Comparison of ENCODE assay signal across 7 mouse cellular contexts in the genomic region with DNA sequence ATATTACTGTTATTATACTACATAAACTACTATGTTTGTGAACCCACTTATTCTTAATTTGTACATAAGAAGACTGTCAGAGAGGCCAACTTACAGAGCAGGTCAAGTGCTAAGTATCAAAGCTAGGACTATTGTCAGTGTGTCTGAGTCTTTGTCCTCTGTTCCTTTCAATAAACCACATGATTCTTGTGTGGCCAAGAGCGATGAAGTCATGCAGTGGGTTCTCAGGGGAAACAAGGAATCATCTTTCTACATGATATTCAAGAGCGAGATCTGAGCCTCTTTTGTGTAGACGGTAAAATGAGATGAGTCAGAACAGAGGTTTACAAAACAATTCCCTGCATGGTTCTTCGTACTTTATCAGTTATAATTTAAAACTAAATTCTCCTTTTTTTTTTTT.
"Had no signal": no experiment of that assay in that cellular context is flagged by ENCODE, and none has a peak within 500 bp of the region (broad histone marks: within the 10 kb centered on the region; RNA-seq: fewer than 3 reads in every experiment).

No protein-coding gene starts in this region.

- DNase-seq: kidney, adult 11 months; kidney, postnatal 10 days; lung, postnatal 14 days; right cerebral cortex, postnatal 14 days; thymus, postnatal 36 days had no signal

- ATAC-seq: liver, embryonic 12.5 days; midbrain, embryonic 16.5 days had no signal
